Mouse (Mus musculus): ENCODE data around the gene Mob4.

The Mob4 gene

DNA sequence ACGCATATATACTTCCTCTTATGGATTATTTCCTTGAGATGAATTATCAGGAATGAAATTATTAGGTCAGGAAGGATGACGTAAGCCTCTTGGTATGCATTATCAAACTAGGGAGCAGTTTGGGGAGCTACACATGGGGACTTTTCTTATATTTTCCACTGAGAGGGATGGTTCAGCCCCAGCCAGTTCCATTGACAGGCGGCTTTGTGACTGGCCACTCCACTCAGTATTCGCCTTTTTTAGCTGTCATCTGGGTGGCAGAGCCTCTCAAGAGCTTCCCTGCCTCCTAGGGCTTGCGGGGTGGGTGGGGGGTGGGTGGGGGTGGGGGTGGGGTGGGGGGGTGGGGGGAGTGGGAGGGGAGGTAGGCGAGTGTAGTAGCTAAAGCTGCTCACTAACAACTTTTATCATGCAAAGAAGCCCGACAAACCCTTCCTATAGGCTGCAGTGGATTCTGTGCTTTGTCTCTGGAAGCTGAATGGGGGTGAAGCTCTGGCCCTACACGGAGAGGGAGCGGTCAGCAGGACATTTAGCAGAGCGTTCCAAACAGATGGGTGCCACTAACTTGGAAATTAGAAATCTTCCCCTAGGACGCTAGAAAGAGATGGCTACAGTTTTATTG is 55.7 kb downstream of the Mob4 start:
- no peak for DNase-seq

DNA sequence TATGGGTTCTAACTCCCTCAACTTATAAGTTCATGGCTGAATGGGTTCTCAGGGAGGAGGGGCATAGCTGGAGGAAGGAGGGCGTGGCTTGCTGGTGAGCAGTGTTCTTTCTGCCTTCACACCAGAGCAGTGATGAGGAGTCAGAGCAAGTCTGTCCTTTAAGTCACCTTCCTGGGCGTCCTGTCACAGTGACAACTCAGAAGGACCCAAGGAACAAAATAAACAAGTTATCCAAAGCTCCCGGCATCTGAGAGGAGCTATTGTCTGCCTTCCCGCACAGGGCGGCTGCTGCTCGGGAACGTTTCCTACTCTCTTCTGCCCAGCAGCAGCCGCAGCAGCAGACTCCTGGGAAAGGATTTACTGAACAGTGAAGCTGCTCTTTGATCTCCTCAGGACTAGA is 61.0 kb downstream of the Mob4 start:
- no peak for DNase-seq

DNA sequence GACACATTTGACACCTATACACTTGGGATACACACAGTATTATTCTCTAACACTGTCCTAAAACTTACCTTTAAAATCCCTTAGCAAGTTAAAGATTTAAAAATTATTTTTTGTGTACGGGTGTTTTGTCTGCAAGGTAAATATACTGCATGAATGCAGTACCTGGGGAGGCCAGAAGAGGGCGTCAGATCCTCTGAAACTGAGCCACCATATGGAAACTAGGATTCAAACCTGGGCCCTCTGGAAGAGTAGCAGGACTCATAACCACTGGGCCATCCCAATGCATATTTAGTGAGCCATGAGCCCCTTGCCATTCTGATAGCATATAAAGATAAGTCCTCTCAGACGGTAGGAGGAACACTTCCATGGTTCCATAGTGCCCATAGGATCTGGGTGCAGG is 61.8 kb downstream of the Mob4 start:
- DNase-seq: peak in 1 of 2 experiments; percentile 24

DNA sequence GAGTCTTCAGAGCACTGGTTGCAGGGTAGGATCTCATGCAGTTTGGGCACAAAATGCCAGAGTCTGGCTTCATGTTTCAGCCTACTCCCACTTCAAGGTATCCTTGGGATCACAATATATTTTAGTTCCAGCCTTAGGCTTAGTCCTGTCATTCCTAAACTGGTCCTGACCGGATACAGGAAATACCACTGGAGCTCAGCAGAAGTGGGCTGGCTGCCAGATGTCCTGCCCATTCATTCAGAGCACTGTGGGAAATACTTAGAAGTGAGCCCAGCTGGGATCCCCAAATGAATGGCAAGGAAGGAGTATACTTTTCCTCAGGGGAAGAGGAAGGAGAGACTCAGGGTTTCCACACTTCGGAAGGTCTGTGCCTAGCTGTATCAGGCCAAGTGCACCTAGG is 62.3 kb downstream of the Mob4 start:
- peak in 1 of 2 experiments; percentile 32 for DNase-seq

DNA sequence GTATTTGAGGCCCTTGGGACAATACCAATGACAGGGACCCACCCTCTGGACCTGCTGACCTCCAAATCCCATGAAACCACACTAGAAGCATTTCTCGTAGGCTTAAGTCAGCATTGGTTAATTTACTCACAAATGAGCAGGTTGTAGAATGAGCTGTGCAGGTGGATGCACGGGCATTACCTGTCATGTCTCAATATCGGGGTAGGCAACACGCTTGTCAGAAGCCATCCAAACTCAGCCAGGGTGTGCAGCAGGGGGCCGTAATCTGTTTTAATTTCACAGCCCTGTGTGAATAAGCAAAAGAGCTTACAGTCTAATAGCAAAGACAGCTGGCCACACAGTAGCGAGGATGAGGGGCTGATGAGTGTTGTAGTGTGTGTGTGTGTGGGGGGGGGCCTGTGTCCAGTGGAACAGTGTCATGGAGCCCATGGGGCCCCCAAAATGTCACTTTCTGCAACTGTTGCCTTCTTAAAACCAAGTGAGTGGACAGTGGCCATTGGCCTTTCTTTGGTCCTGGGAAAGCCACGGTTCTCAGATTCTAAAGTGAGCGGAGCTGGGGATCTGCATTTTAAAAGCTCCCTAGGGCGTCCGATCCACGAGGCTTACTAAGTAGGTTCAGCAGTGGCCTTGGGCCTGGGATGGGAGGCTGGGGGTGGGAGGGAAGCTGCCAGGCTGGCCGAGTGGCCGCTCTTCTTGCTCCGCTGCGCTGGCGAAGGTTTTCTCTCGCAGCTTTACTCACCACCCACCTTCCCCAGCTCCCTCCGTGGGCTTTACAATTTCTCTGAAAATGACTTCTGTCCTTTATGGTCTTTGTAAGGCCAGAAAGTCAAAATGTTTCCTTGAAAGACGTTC is 63.3 kb downstream of the Mob4 start:
- no peak for DNase-seq

DNA sequence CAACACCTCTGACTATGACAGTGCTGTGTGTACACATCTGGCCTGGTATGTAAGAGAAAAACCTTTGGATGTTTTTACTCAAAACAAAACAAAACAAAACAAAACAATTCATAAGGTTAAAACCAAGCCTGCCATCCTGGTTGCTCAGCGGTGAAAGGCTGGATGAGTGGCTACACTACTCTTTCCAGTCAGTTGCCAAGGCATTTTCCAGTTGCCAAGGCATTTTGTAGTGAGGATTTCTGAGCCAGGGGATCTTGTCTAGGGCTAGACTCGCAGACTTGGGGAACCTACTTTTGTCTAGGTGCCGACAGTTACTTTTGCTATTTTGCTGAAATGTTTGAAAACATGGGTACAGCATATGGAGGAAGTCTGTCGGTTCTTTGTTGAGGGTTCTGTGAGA is 64.0 kb downstream of the Mob4 start:
- no peak for DNase-seq

DNA sequence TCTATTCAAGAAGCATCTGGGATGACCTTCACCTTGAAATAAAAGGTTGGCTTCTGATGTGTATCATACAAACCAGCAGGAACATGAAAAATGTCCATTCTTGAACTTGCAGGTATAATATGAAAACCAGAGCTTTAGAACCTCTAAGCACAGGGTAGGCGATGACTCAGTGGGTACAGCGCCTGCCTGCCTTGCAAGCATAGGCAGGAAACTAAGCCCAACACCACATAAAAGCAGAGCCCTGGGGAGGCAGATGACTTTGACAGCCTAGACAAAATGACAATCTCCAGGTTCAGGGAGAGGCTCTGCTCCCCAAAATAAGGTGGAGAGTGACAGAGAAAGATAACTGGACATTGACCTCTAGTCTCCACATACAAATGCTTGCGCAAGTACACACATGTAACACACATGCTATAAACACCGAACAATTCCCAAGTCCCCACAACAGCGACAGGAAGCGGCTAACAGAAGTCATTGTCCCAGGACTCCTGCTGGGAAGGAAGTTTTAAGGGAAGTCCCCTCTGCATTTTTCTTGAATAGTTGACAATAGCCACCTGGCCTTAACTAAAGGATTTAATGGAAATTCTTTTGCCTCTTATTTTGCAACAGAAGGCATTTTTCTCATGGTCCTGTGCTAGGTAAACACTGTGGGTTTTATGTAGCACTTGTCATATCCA is 65.4 kb downstream of the Mob4 start:
- DNase-seq: no peak

DNA sequence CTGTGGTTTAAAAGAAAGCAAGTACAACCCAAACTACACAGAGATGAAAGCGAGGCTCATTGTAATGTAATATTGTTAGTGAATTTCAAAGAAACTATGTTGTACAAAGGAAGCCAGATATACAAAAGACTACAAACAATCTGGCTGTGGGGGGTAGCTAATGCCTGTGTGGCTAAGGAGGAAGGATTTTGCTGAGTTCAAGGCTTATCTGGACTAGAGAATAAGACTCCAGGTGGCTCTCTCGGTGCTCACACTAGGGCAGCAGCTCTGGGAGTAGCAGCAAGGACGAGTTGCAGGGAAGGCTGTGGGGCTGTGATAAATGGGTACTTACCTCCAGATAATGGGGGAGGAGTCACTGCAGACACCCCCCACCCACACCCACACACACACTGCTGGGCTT is 67.7 kb downstream of the Mob4 start:
- no peak for DNase-seq

DNA sequence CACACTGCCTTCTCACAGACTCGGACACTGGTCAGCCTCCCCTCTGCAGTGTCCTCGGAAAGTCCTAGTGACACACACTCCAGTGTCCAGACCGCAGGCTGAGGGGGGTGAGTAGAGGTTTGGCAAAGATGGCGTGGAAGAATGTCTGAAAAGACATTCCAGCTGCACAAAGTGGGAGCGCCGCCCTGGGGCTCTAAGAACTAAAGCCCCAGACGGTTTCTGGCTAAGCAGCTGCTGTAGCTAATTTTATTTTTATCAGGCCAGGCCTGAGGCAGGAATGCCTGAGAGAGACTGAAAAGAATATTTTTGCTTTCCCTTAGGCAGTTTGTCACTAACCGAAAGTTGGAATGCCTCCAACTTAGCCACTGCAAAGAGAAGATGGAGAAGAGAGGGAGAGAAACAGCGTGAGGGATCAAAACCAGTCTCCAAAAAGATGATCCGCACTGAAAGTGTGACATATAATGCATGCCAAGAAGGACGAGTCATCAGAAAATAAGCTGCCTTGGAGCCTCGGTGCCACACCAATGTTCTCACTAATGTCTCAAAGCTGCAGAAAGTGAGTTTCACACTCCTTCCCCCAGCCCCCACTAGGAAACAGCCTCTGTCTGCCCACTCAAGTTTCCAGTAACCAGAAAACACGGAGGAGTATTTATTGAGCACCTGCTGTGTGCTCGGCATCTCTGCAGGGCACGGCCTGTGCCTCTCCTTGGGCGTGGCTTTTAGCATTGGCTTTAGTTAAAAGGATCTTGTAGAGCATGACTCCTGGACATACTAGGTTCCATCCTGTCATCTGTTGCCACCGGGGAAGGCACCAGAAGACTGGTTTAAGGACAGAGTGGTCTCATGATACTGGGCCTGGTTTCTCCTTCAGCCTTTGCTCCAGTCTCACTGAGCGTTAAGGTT is 71.1 kb downstream of the Mob4 start:
- peak; percentile 12 to 15 for DNase-seq
